Mouse (Mus musculus): Measurements from ENCODE around the gene Mfsd12. TPM values are rescaled to one million over a fixed set of nuclear protein-coding genes. Genes with fewer than 3 reads are reported as not detected.
A peak's percentile ranks its signal among the peaks of the same experiment; 100 is the strongest.

Gene Mfsd12
- polyA plus RNA-seq, 1 experiment, result 12.1 TPM

GRCm38 (mm10) chr10:81354738-81355477 is 2.4 kb upstream of the Mfsd12 start:
- no peak for DNase-seq (ENCODE audit: low spot score)

GRCm38 (mm10) chr10:81355533-81355932 is 1.8 kb upstream of the Mfsd12 start:
- DNase-seq (ENCODE audit: low spot score), result no peak

GRCm38 (mm10) chr10:81356352-81356990 is 820 bp upstream of the Mfsd12 start:
- DNase-seq (ENCODE audit: low spot score), result no peak

- DNase-seq (ENCODE audit: low spot score), result no peak
Observed at GRCm38 (mm10) chr10:81358209-81358608, 918 bp downstream of the Mfsd12 start.

- DNase-seq (ENCODE audit: low spot score), result no peak
Observed at GRCm38 (mm10) chr10:81358841-81359240, 1.6 kb downstream of the Mfsd12 start.

GRCm38 (mm10) chr10:81360721-81361120 is 3.4 kb downstream of the Mfsd12 start:
- no peak for DNase-seq (ENCODE audit: low spot score)

GRCm38 (mm10) chr10:81362336-81362949 is 5.2 kb downstream of the Mfsd12 start:
- no peak for DNase-seq (ENCODE audit: low spot score)

GRCm38 (mm10) chr10:81363436-81364346 is 6.4 kb downstream of the Mfsd12 start:
- DNase-seq (ENCODE audit: low spot score), result no peak

- no peak for DNase-seq (ENCODE audit: low spot score)
Observed at GRCm38 (mm10) chr10:81364666-81365065, 7.4 kb downstream of the Mfsd12 start.

- no peak for DNase-seq (ENCODE audit: low spot score)
Observed at GRCm38 (mm10) chr10:81365073-81365472, 7.8 kb downstream of the Mfsd12 start.

GRCm38 (mm10) chr10:81365672-81366476 is 8.6 kb downstream of the Mfsd12 start, which contains the start of gene 4930404N11Rik:
4930404N11Rik (minus strand) TSS chr10:81365816.
- no peak for DNase-seq (ENCODE audit: low spot score)

- no peak for DNase-seq (ENCODE audit: low spot score)
Observed at GRCm38 (mm10) chr10:81366477-81367206, 9.4 kb downstream of the Mfsd12 start.

- no peak for DNase-seq (ENCODE audit: low spot score)
Observed at GRCm38 (mm10) chr10:81367207-81367495, 9.9 kb downstream of the Mfsd12 start.

- DNase-seq (ENCODE audit: low spot score), result no peak
Observed at GRCm38 (mm10) chr10:81375322-81375721, 18.0 kb downstream of the Mfsd12 start.

GRCm38 (mm10) chr10:81376561-81377361 is 19.5 kb downstream of the Mfsd12 start:
- no peak for DNase-seq (ENCODE audit: low spot score)

GRCm38 (mm10) chr10:81377362-81377664 is 20.0 kb downstream of the Mfsd12 start:
- no peak for DNase-seq (ENCODE audit: low spot score)

GRCm38 (mm10) chr10:81377793-81378552 is 20.7 kb downstream of the Mfsd12 start, which contains the start of gene Fzr1:
Fzr1 (minus strand) TSS chr10:81378516.
- no peak for DNase-seq (ENCODE audit: low spot score)

- peak; percentile 98 for DNase-seq (ENCODE audit: low spot score)
Observed at GRCm38 (mm10) chr10:81378553-81379182, 21.4 kb downstream of the Mfsd12 start.

GRCm38 (mm10) chr10:81379183-81379553 is 21.9 kb downstream of the Mfsd12 start:
- no peak for DNase-seq (ENCODE audit: low spot score)
